Mouse (Mus musculus) limb, embryonic 12.5 days (tissue): ENCODE measurements around the gene Cplx2. TPM values are rescaled to one million over a fixed set of nuclear protein-coding genes. Genes with fewer than 3 reads are reported as not detected.

ENCODE experiments used
- ATAC-seq: fragments of 200-750 bp; cut with Nextera tagmentation; 2 replicates; pipeline ENCODE4 v1.8.0; 2017; ENCODE audit warnings: low read depth, moderate TSS enrichment; ENCODE audit not compliant: insufficient number of reproducible peaks, insufficient read depth, low FRiP score, low TSS enrichment
- H3K27ac ChIP-seq: fragments of 300-500 bp; sonication (generic); 2 replicates; pipeline ENCODE4 v1.5.1; 2016; ENCODE audit warnings: mild to moderate bottlenecking, moderate library complexity
- H3K27me3 ChIP-seq: fragments of 300-500 bp; sonication (generic); 2 replicates; pipeline ENCODE4 v1.6.1; 2016; ENCODE audit warnings: mild to moderate bottlenecking, moderate library complexity
- H3K36me3 ChIP-seq: fragments of 300-500 bp; sonication (generic); 2 replicates; pipeline ENCODE4 v1.6.1; 2016; ENCODE audit warnings: mild to moderate bottlenecking, moderate library complexity
- H3K4me1 ChIP-seq: fragments of 300-500 bp; sonication (generic); replicated peaks from 2 replicates; pipeline ENCODE4 v1.6.1; 2016
- H3K4me2 ChIP-seq: fragments of 300-500 bp; sonication (generic); 2 replicates; pipeline ENCODE4 v1.6.1; 2016; ENCODE audit warnings: mild to moderate bottlenecking, moderate library complexity
- H3K4me3 ChIP-seq: fragments of 300-500 bp; sonication (generic); replicated peaks from 2 replicates; pipeline ENCODE4 v1.5.1; 2016; ENCODE audit warnings: mild to moderate bottlenecking
- H3K9ac ChIP-seq: fragments of 300-500 bp; sonication (generic); replicated peaks from 2 replicates; pipeline ENCODE4 v1.6.1; 2016; ENCODE audit warnings: mild to moderate bottlenecking, moderate library complexity
- H3K9me3 ChIP-seq: fragments of 300-500 bp; sonication (generic); 2 replicates; pipeline ENCODE4 v1.6.1; 2016; ENCODE audit warnings: mild to moderate bottlenecking, moderate library complexity
- WGBS: fragments of 180-500 bp; shearing (Covaris S2); methylation state at CpG from one replicate; pipeline ENCODE4 v1.1.7; 2016; 5-methylcytosine and 5-hydroxymethylcytosine counted together
- polyA plus RNA-seq: library from polyadenylated mRNA; unstranded; fragments of >200 nt; fragmentation: Nextera tagmentation; extraction: Ambion mirVana; gene quantifications from 2 replicates; pipeline ENCODE4 v1.2.1, GENCODE M21; 2016

Cplx2 gene
- polyA plus RNA-seq, 1 experiment from 2014 or later = 3.0 TPM

DNA sequence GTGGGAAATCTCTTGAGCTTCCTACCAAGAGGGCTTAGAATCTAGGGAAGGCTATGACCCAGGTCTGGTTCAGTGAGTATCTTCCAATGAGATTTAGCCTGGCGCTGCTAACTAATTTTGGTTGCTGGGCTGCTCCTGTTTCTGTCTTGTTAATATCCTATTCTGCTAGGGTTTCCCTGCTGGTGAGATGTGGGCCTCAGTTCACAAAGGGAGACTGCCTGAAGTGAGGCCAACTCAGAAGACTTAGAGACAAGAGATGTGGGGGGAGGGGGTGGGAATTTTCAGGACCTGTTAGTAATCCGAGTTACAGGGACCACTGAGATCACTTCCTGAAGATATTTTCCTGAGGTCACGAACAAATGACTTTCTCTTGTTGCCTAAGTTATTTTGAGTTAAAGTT is 33.1 kb downstream of the Cplx2 start:
- ATAC-seq = no peak
- Histone ChIP-seq H3K9ac (no peak overlapping the region), H3K4me2 (no peak overlapping the region), H3K9me3 (no peaks in the 10 kb centered on the region), H3K27ac (peak overlapping the region; percentile 75), H3K36me3 (no peaks in the 10 kb centered on the region), H3K4me3 (no peak overlapping the region), H3K4me1 (peaks cover 12% of the 10 kb centered on the region), H3K27me3 (no peaks in the 10 kb centered on the region)
- WGBS = 57% methylated on average over 3 of the region's 3 CpGs

DNA sequence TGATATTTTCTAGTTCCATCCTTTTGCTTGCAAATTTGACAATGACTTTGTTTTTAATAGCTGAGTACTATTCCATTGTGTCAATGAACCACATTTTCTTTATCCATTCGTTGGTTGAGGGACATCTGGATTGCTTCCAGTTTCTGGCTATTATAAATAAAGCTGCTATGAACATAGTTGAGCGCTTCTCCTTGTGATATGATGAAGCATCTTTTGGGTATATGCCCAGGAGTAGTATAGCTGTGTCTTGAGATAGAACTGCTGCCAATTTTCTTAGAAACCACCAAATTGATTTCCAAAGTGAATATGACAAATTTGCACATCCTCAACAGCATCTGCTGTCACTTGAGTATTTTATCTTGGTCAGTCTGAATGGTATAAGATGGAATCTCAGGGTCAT is 34.7 kb downstream of the Cplx2 start:
- Histone ChIP-seq H3K9me3 (no peaks in the 10 kb centered on the region), H3K9ac (no peak overlapping the region), H3K27ac (no peak overlapping the region), H3K36me3 (no peaks in the 10 kb centered on the region), H3K27me3 (no peaks in the 10 kb centered on the region), H3K4me2 (no peak overlapping the region), H3K4me1 (peaks cover 12% of the 10 kb centered on the region), H3K4me3 (no peak overlapping the region)
- 76% methylated on average over 2 of the region's 2 CpGs for WGBS
- no peak for ATAC-seq

DNA sequence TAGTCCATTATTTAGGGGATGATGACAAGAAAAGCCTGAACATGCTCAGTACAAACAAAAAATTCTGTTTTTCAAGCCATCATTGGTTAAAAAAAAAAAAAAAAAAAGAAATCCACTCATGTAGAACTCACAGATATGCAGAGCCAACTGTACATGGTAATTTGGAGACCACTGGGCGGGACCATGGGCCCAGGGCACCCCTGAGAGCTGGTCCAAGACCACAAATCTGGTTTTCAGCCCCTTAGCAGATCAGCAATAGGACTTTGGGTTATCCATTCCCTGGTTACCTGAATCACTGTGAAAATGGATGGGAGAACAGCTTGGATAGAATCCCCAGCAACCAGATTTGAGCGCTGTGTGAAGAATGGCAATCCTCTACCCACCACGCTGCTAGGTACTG is 40.5 kb downstream of the Cplx2 start:
- Histone ChIP-seq H3K27me3 (no peaks in the 10 kb centered on the region), H3K27ac (no peak overlapping the region), H3K9me3 (no peaks in the 10 kb centered on the region), H3K4me2 (no peak overlapping the region), H3K4me3 (no peak overlapping the region), H3K36me3 (no peaks in the 10 kb centered on the region), H3K9ac (no peak overlapping the region), H3K4me1 (peaks cover 10% of the 10 kb centered on the region)
- ATAC-seq = no peak
- WGBS = 87% methylated on average over 3 of the region's 3 CpGs

DNA sequence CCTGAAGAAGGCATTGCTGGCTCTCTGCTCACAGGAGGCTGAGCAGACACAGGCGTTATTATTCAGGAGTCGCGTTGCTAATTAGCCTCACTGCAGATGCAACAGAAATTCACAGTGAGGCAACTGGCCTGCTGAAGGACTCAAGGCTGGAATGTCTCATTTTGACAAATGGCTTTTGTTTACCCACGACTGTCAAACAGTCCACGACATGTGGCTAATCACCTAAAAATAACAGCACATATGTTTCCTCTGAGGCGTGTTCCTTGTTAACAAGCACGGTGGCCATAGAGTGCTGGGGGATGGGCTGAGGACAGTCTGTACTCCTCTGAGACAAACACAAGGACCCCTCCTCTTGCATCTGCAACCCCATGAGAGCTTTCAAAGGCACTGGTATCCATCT is 41.1 kb downstream of the Cplx2 start:
- peaks cover 10% of the 10 kb centered on the region for H3K4me1 ChIP-seq
- no peak overlapping the region for H3K27ac ChIP-seq
- no peaks in the 10 kb centered on the region for H3K36me3 ChIP-seq
- no peak overlapping the region for H3K9ac ChIP-seq
- no peaks in the 10 kb centered on the region for H3K27me3 ChIP-seq
- H3K9me3 ChIP-seq = no peaks in the 10 kb centered on the region
- ATAC-seq = no peak
- no peak overlapping the region for H3K4me3 ChIP-seq
- no peak overlapping the region for H3K4me2 ChIP-seq
- 14% methylated on average over 7 of the region's 7 CpGs for WGBS

DNA sequence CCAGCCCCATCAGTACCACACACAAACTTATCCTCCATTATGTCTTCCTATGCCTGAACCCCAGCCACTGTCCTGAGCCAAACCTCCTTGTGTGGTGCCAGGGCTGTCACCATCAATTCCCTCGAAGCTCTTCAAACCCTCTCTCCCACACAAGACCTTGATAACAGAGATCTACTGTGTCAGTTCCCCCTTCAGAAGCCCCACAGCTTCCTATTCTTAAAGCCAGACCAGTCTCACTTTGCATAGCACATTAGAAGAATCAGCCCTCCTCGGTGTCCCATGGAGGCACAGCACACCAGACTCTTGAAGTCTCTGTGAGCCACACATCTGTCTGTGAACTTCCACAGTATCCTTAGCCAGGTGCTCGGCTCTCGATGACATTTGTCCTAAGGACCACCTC is 41.6 kb downstream of the Cplx2 start:
- no peak overlapping the region for H3K27ac ChIP-seq
- no peak for ATAC-seq

DNA sequence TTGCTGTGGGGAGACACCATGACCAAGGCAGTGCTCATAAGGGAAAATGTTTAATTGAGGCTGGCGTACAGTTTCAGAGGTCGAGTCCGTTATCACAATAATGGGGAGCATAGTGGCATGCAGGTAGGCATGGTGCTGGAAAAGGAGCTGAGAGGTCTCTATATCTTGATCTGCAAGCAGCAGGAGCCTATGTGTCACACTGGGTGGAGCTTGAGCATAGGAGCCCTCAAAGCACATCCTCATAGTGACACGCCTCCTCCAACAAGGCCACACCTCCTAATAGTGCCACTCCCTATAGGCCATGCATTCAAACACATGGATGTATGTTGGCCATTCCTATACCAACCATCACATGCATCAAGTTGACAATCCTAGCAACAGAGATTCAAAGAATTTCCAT is 43.9 kb downstream of the Cplx2 start:
- Histone ChIP-seq H3K27me3 (no peaks in the 10 kb centered on the region), H3K9me3 (no peaks in the 10 kb centered on the region), H3K4me1 (peaks cover 12% of the 10 kb centered on the region), H3K4me2 (no peak overlapping the region), H3K36me3 (no peaks in the 10 kb centered on the region), H3K9ac (no peak overlapping the region), H3K27ac (no peak overlapping the region), H3K4me3 (no peak overlapping the region)
- ATAC-seq = no peak
- 90% methylated on average over 4 of the region's 4 CpGs for WGBS

More for the DNA sequence above, 41.6 kb downstream of the Cplx2 start:
- Histone ChIP-seq H3K4me1 (peaks cover 10% of the 10 kb centered on the region), H3K36me3 (no peaks in the 10 kb centered on the region), H3K27me3 (no peaks in the 10 kb centered on the region), H3K9me3 (no peaks in the 10 kb centered on the region), H3K4me3 (no peak overlapping the region), H3K9ac (no peak overlapping the region), H3K4me2 (no peak overlapping the region)
- 77% methylated on average over 4 of the region's 4 CpGs for WGBS

DNA sequence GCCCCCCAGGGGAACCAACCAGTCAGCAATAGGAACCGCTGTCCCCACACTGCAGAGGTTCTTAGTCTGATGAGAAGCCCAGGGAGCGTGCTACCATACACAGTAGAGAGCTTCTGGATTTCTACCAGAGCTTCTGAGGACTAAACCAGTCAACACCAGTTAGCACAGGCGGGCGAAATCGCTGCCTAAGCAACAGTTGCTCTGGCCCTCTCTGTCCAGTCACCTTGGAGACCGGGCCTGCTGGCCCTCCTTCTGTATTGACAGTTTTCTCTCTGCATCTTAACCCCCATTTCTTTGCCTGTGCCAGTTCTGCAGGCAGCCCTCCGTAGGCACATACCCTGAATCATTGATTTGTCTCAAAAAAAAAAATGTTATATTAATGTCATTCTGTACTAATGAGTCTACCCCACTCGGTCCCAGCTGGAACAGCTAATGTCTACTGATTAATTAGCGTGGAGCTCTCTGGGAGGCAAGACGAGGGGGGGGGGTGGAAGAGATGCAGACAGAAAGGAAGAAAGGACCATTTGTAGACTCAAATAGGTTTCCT is 47.7 kb downstream of the Cplx2 start:
- no peak overlapping the region for H3K4me3 ChIP-seq
- H3K4me1 ChIP-seq = 0 out of 2 replicates have a peak, but pooled peaks cover 2% of the 10 kb centered on the region
- 75% methylated on average over 10 of the region's 10 CpGs for WGBS
- no peak overlapping the region for H3K27ac ChIP-seq
- no peak for ATAC-seq
- no peak overlapping the region for H3K4me2 ChIP-seq
- peaks cover 6% of the 10 kb centered on the region; the same call in 1 of the 2 replicates for H3K9me3 ChIP-seq
- H3K27me3 ChIP-seq = no peaks in the 10 kb centered on the region
- no peak overlapping the region for H3K9ac ChIP-seq
- H3K36me3 ChIP-seq = no peaks in the 10 kb centered on the region

DNA sequence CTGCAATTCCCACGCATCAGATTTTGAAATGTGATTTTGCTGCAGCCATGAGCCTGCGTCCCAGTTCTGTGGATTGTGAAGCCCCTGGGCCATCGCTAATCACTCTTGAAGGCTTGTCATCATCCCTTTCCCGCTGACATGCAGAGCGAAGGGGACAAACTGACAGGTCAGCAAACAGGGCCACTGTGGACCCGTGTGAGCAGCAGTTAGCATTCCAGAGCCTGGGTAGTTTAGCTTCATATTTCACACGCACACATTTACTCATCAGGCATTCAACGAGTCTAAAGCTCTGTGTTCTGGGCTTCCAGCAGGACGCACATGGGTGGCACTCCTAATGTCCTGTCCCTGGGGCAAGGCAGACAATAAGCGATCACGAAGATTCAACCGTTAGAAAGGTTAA is 49.1 kb downstream of the Cplx2 start:
- no peak for ATAC-seq
- 84% methylated on average over 12 of the region's 12 CpGs for WGBS
- H3K27ac ChIP-seq = no peak overlapping the region
- H3K9ac ChIP-seq = no peak overlapping the region
- no peak overlapping the region for H3K4me3 ChIP-seq
- peaks cover 6% of the 10 kb centered on the region; the same call in 1 of the 2 replicates for H3K9me3 ChIP-seq
- no peaks in the 10 kb centered on the region for H3K36me3 ChIP-seq
- no peaks in the 10 kb centered on the region for H3K27me3 ChIP-seq
- peaks cover 8% of the 10 kb centered on the region for H3K4me1 ChIP-seq
- no peak overlapping the region for H3K4me2 ChIP-seq

DNA sequence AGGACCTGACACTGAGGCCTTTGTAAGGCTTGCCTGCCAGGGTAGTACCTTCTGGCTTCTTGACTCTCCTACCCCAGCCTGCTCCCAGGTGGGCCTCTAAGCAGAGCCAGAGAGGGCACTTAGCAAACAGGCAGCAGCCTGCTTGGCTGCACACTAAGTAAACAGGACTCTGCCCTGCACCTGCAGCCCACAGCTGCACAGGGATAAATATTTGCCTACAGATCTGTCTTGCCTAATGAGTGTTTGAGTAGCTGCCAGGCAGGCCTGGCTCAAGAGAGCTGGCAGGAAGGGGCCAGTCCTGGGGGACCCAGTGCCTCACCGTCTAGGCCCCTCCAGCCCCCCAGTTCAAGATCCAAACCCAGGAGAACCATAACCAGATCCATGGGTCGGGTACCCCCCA is 54.1 kb downstream of the Cplx2 start:
- H3K27ac ChIP-seq = peak overlapping the region; percentile 74
- ATAC-seq = peak; percentile 71; the same call in 1 of the 2 replicates

DNA sequence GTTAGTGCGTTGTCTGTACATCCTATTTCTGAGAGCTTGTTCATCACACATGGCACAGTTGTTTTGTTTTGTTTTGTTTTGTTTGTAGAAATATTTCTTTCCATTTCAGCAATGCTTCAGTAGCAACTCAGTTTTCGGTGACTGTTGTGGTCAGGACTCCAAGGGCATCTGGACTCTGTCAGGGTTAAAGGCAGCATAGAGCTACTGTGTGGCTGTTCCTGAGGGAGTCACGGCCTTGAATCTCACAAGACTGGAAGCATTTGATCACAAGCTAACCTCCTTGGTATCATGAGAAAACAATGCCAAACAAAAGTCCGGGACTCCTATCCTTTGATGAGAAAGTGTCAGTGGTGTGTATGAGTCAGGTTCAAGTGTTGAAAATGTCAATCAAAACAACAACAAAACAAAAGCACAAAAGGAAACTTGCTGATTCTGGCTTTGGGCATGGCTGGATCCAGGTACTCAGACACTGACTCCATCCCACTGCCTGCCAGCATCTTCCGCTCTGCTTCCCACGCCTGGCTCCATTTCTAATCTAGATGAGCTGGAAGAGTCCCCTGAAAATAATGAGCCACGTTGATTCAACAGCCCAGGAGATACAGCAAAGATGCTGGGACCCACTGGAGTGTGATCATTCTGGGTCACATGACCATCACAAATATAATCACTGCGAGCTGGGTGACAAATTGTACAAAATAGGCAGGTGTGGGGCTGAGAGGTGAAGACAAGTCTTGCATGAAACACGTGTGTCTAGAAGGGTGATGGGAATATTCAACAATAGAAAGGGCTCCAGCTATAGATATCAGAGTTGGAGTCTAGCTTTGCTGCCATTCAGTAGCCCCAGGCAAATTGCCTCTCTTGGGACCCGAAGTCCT is 55.9 kb downstream of the Cplx2 start:
- H3K36me3 ChIP-seq = no peaks in the 10 kb centered on the region
- H3K4me3 ChIP-seq = no peak overlapping the region
- no peak overlapping the region for H3K27ac ChIP-seq
- ATAC-seq = no peak
- 77% methylated on average over 10 of the region's 10 CpGs for WGBS
- no peak overlapping the region for H3K4me2 ChIP-seq
- H3K9ac ChIP-seq = no peak overlapping the region
- H3K9me3 ChIP-seq = peaks cover 6% of the 10 kb centered on the region; the same call in 1 of the 2 replicates
- H3K4me1 ChIP-seq = peaks cover 11% of the 10 kb centered on the region
- H3K27me3 ChIP-seq = no peaks in the 10 kb centered on the region

More for the DNA sequence above, 54.1 kb downstream of the Cplx2 start:
- Histone ChIP-seq H3K9ac (no peak overlapping the region), H3K4me3 (no peak overlapping the region), H3K36me3 (no peaks in the 10 kb centered on the region), H3K4me1 (peaks cover 11% of the 10 kb centered on the region), H3K4me2 (no peak overlapping the region), H3K27me3 (no peaks in the 10 kb centered on the region), H3K9me3 (peaks cover 6% of the 10 kb centered on the region; the same call in 1 of the 2 replicates)
- 35% methylated on average over 2 of the region's 2 CpGs for WGBS

DNA sequence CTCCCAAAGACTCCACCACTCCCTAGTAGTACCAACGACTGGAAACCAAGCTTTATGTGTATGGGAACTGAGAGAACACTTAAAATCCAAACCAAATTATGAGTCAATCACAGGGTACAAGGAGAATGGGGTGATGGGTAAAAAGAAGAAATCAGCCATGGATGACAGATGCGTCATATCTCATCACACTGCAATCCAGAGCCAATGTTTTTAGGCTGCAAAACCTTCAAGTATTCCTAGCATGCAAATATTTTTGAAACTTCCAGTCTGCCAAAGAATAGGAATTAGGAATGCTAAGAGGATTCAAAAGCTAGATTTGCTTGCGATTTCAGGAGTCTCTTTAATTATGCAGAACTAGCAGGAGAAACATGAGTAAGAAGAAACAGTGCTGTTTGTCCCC is 57.6 kb downstream of the Cplx2 start:
- Histone ChIP-seq H3K4me2 (no peak overlapping the region), H3K4me3 (no peak overlapping the region), H3K27me3 (no peaks in the 10 kb centered on the region), H3K27ac (no peak overlapping the region), H3K9me3 (no peaks in the 10 kb centered on the region), H3K36me3 (no peaks in the 10 kb centered on the region), H3K4me1 (peaks cover 11% of the 10 kb centered on the region), H3K9ac (no peak overlapping the region)
- WGBS = 77% methylated on average over 3 of the region's 3 CpGs
- no peak for ATAC-seq
